ENCODE assay signal across 18 mouse cellular contexts in genomic region chr3:88229526-88229925, GRCm38 (mm10). TPM values are rescaled to one million over a fixed set of nuclear protein-coding genes. Genes with fewer than 3 reads are reported as not detected.
DNase-seq lines count a peak whose midpoint lies in the region; ATAC-seq and TF ChIP-seq lines count a peak whose summit lies in the region.
"Had no signal": no experiment of that assay in that cellular context is flagged by ENCODE, and none has a peak within 500 bp of the region (broad histone marks: within the 10 kb centered on the region; RNA-seq: fewer than 3 reads in every experiment).

No protein-coding gene starts in this region.

- 70% methylated on average over 6 of the region's 6 CpGs for WGBS in forebrain, embryonic 12.5 days
- WGBS in hindbrain, embryonic 13.5 days, result 61% methylated on average over 6 of the region's 6 CpGs
- 68% methylated on average over 6 of the region's 6 CpGs for WGBS in neural tube, embryonic 12.5 days

- H3K4me1 ChIP-seq in forebrain, embryonic 12.5 days, result peaks cover 99% of the 10 kb centered on the region
- peaks cover 98% of the 10 kb centered on the region for H3K4me1 ChIP-seq in hindbrain, embryonic 13.5 days (replicated peaks)
- H3K4me1 ChIP-seq in neural tube, embryonic 12.5 days, result peaks cover 93% of the 10 kb centered on the region
- H3K4me1 ChIP-seq: liver, embryonic 13.5 days; stomach, embryonic 15.5 days had no signal

- H3K27me3 ChIP-seq in forebrain, embryonic 12.5 days, result peaks cover 41% of the 10 kb centered on the region
- H3K27me3 ChIP-seq in hindbrain, embryonic 13.5 days, result no peaks in the 10 kb centered on the region
- H3K27me3 ChIP-seq in neural tube, embryonic 12.5 days (replicated peaks), result no peaks in the 10 kb centered on the region

- DNase-seq in left cerebral cortex, adult 2 months (ENCODE audit: extremely low spot score in 1 of 2, low spot score in 2 of 2), result no peak
- DNase-seq in left cerebral cortex, postnatal 14 days (ENCODE audit: low spot score in 2 of 2), result no peak
- DNase-seq in adrenal gland, postnatal 10 days, result no peak
- DNase-seq in natural killer cell, adult 2 months (ENCODE audit: low spot score in 2 of 2), result no peak
- no peak for DNase-seq in kidney, postnatal 25 days
- DNase-seq: adrenal gland, adult 2 months; B cell, adult 2 months; left cerebral cortex, postnatal 4 days; liver, embryonic 13.5 days; right cerebral cortex, adult 18-20 months had no signal

- TF ChIP-seq CTCF in left cerebral cortex, adult 2 months (IDR thresholded peaks at IDR 0.05), result no peak

- peak overlapping the region; percentile 43; the same call in 1 of the 2 replicates for H3K9ac ChIP-seq in forebrain, embryonic 12.5 days
- H3K9ac ChIP-seq in hindbrain, embryonic 13.5 days, result peak overlapping the region; percentile 66; the same call in 1 of the 2 replicates
- H3K9ac ChIP-seq in neural tube, embryonic 12.5 days, result peak overlapping the region; percentile 43; the same call in 1 of the 2 replicates
- H3K9ac ChIP-seq: kidney, embryonic 15.5 days; liver, embryonic 13.5 days; stomach, embryonic 15.5 days had no signal

- H3K36me3 ChIP-seq in forebrain, embryonic 12.5 days (replicated peaks), result peaks cover 57% of the 10 kb centered on the region
- H3K36me3 ChIP-seq in hindbrain, embryonic 13.5 days, result peaks cover 55% of the 10 kb centered on the region
- peaks cover 44% of the 10 kb centered on the region for H3K36me3 ChIP-seq in neural tube, embryonic 12.5 days
- H3K36me3 ChIP-seq: kidney, embryonic 15.5 days; liver, embryonic 13.5 days; stomach, embryonic 15.5 days had no signal

- H3K4me2 ChIP-seq in forebrain, embryonic 12.5 days, result no peak overlapping the region
- H3K4me2 ChIP-seq in hindbrain, embryonic 13.5 days, result no peak overlapping the region
- H3K4me2 ChIP-seq in neural tube, embryonic 12.5 days (replicated peaks), result 0 out of 2 replicates have a peak overlapping the region, but pooled peaks have one; percentile 38
- H3K4me2 ChIP-seq: liver, embryonic 13.5 days; stomach, embryonic 15.5 days had no signal

- no peak overlapping the region for H3K4me3 ChIP-seq in left cerebral cortex, adult 2 months
- H3K4me3 ChIP-seq in forebrain, embryonic 12.5 days (replicated peaks), result no peak overlapping the region
- H3K4me3 ChIP-seq in hindbrain, embryonic 13.5 days, result no peak overlapping the region
- no peak overlapping the region for H3K4me3 ChIP-seq in neural tube, embryonic 12.5 days
- H3K4me3 ChIP-seq: kidney, embryonic 15.5 days; liver, embryonic 13.5 days; megakaryocyte, embryonic 14.5 days; stomach, embryonic 15.5 days had no signal

- no peaks in the 10 kb centered on the region for H3K9me3 ChIP-seq in forebrain, embryonic 12.5 days
- H3K9me3 ChIP-seq in hindbrain, embryonic 13.5 days, result no peaks in the 10 kb centered on the region
- H3K9me3 ChIP-seq in neural tube, embryonic 12.5 days, result no peaks in the 10 kb centered on the region
- H3K9me3 ChIP-seq: kidney, embryonic 15.5 days; liver, embryonic 13.5 days; megakaryocyte, embryonic 14.5 days; stomach, embryonic 15.5 days had no signal

- ATAC-seq in forebrain, embryonic 12.5 days (ENCODE audit: low FRiP score), result no peak
- no peak for ATAC-seq in hindbrain, embryonic 13.5 days (ENCODE audit: low FRiP score)
- ATAC-seq in neural tube, embryonic 12.5 days (ENCODE audit: low FRiP score, low read depth), result no peak
- ATAC-seq: lung, postnatal 0 days had no signal

- H3K27ac ChIP-seq in left cerebral cortex, adult 2 months, result peak overlapping the region; percentile 76
- H3K27ac ChIP-seq in forebrain, embryonic 12.5 days, result peak overlapping the region; percentile 99
- peak overlapping the region; percentile 99 for H3K27ac ChIP-seq in hindbrain, embryonic 13.5 days
- H3K27ac ChIP-seq in neural tube, embryonic 12.5 days, result peak overlapping the region; percentile 96
- H3K27ac ChIP-seq: kidney, embryonic 15.5 days; liver, embryonic 13.5 days; stomach, embryonic 15.5 days had no signal

- intact Hi-C loops in left cerebral cortex, adult 2 months (cut with DNase I), result no loop called here
- intact Hi-C loops in left cerebral cortex, postnatal 14 days (cut with DNase I), result no loop called here

RNA-seq across cellular contexts. Expression of gene Rhbg, which starts 25.0 kb away (rescaled TPM):
- total RNA-seq in left cerebral cortex, adult 2 months (2021), result not detected
- total RNA-seq in left cerebral cortex, postnatal 14 days (2021), result under 1 TPM in 1 of 2 experiments, not detected in 1; 0.18 TPM
- polyA plus RNA-seq in forebrain, embryonic 12.5 days (2016; fragmentation: Nextera tagmentation; extraction: Ambion mirVana), result 0.28 TPM in 1 of 2 replicates, not detected in the other
- polyA plus RNA-seq in hindbrain, embryonic 13.5 days (2015; fragmentation: Nextera tagmentation; extraction: Ambion mirVana), result 0.22 and 0.32 TPM in 2 replicates
- polyA plus RNA-seq in neural tube, embryonic 12.5 days (2016; fragmentation: Nextera tagmentation; extraction: Ambion mirVana), result 0.32 and 0.79 TPM in 2 replicates
- 1 to 10 TPM; 1.9 to 2.1 TPM for total RNA-seq in adrenal gland, postnatal 10 days (2021)
- polyA plus RNA-seq: heart, embryonic 14.5 days had no signal

RNA-seq across cellular contexts. Expression of gene Gm38392, which starts 57.5 kb away (rescaled TPM):
- total RNA-seq in left cerebral cortex, adult 2 months (2021), result under 1 TPM in 1 of 2 experiments, not detected in 1; 0.59 TPM
- total RNA-seq in left cerebral cortex, postnatal 14 days (2021), result under 1 TPM in 1 of 2 experiments, not detected in 1; 0.49 TPM
- 0.31 TPM in 1 of 2 replicates, not detected in the other for polyA plus RNA-seq in forebrain, embryonic 12.5 days (2016; fragmentation: Nextera tagmentation; extraction: Ambion mirVana)
- 0.29 and 0.70 TPM in 2 replicates for polyA plus RNA-seq in hindbrain, embryonic 13.5 days (2015; fragmentation: Nextera tagmentation; extraction: Ambion mirVana)
- 0.27 TPM in 1 of 2 replicates, not detected in the other for polyA plus RNA-seq in neural tube, embryonic 12.5 days (2016; fragmentation: Nextera tagmentation; extraction: Ambion mirVana)
- 1 to 10 TPM; 1.1 to 1.3 TPM for total RNA-seq in adrenal gland, postnatal 10 days (2021)
- polyA plus RNA-seq: adrenal gland, adult 2 months; heart, embryonic 14.5 days; liver, embryonic 13.5 days had no signal
